Mouse (Mus musculus): ENCODE results near the gene Plxnb3.

DNA sequence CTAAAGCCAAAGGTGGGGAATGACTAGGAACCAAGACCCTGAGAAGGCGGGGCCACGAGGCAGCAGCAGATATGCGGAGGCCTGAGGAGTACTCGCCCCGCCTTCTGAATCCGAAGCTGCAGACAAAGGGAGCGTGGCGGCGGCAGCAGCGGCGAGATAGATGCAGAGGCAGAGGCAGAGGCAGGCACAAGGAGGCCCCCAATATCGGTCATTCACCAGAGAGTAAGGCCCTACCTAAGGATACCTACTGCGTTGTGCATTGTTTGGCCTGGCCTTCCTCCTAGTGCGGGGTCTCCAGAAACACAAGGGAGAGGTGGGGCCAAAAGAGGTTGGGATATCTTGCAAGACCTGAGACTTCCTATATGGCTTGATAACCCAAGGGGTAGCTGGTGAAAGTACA, 58.2 kb downstream of the Plxnb3 start:
- TF ChIP-seq CTCF (IDR thresholded peaks at IDR 0.05; ENCODE audit: low read depth) (no peak), EP300 (IDR thresholded peaks at IDR 0.05; ENCODE audit: low read depth) (no peak)

Measured in liver, postnatal 0 days (tissue).